Mouse (Mus musculus) thymus, adult 2 months (tissue): ENCODE measurements around the gene Naa38.

Source experiments
- CTCF ChIP-seq: fragments of 200-500 bp; IDR thresholded peaks from 2 replicates; pipeline ENCODE4 v1.5.1; 2012; ENCODE audit warnings: mild to moderate bottlenecking, control low read depth, low read length, moderate library complexity, borderline replicate concordance; ENCODE audit not compliant: control insufficient read depth, poor library complexity, insufficient read depth; ENCODE audit errors: extremely low read depth
- POLR2A ChIP-seq: fragments of 200-500 bp; IDR thresholded peaks from 2 replicates; pipeline ENCODE4 v1.6.1; 2012; ENCODE audit warnings: mild to moderate bottlenecking, low read length, control low read depth, moderate library complexity; ENCODE audit not compliant: control insufficient read depth, poor library complexity, insufficient read depth; ENCODE audit errors: extremely low read depth

DNA sequence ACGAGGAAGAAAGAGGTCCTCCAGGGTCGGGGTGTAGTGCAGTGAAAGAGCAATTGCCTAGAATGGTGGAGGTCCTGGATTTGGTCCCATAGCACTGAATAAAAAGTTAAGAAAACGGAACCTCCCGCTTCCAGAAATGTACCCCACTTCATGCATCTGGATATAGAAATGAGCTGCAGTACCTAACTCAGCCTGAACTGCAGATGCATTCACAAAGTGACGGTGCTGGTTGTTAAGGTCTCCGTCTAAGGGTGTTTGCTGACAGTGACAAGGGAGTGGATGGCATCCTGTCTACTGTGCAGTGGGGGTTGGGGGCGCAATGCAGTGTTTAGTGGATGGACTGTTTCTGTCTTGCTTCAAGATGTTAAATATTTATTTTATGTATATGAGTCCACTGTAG is 8.5 kb upstream of the Naa38 start:
- no peak for TF ChIP-seq CTCF
- TF ChIP-seq POLR2A: no peak
